Mouse (Mus musculus): ENCODE results near the gene Sgcd.

DNA sequence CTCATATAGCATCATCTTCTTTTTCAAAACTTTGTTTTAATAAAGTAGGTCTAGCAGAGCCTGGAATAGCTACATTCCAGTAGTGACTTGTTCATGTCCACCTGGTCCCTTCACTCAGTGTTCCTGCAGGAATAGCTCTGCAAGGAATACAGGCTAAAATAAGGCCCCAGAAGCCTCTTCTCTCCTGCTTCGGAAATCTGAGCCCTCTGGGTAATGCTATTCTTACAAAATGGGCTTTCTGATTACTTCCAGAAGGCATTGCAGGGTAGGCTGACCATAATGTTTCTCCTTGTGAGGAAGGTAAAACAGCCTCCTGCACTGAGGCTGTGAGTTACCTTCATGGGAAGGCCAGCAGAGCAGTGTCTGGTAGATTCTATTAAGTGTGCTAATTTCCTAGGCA is 611.9 kb downstream of the Sgcd start:
- TF ChIP-seq CTCF (IDR thresholded peaks at IDR 0.05; ENCODE audit: extremely low read depth, insufficient read depth, low read length) = no peak
- no peak for TF ChIP-seq POLR2A (IDR thresholded peaks at IDR 0.05; ENCODE audit: extremely low read depth, insufficient read depth, low read length)

All from cortical plate, adult 2 months (tissue).